Mouse (Mus musculus) embryonic facial prominence, embryonic 10.5 days (tissue): Measurements from ENCODE around the gene Cxcr4. TPM values are rescaled to one million over a fixed set of nuclear protein-coding genes. Genes with fewer than 3 reads are reported as not detected.

Experiments
- DNase-seq: peaks from one replicate; pipeline ENCODE4 v3.0.0-alpha.2; 2017; ENCODE audit warnings: low spot score
- H3K27ac ChIP-seq: fragments of 300-500 bp; sonication (generic); replicated peaks from 2 replicates; pipeline ENCODE4 v1.5.1; 2016; ENCODE audit warnings: mild to moderate bottlenecking
- H3K27me3 ChIP-seq: fragments of 300-500 bp; sonication (generic); replicated peaks from 2 replicates; pipeline ENCODE4 v1.6.1; 2016; ENCODE audit warnings: low read depth, mild to moderate bottlenecking; ENCODE audit not compliant: poor library complexity, severe bottlenecking
- H3K36me3 ChIP-seq: fragments of 300-500 bp; sonication (generic); replicated peaks from 2 replicates; pipeline ENCODE4 v1.6.1; 2016; ENCODE audit warnings: mild to moderate bottlenecking, moderate library complexity
- H3K4me1 ChIP-seq: fragments of 300-500 bp; sonication (generic); 2 replicates; pipeline ENCODE4 v1.6.1; 2016
- H3K4me3 ChIP-seq: fragments of 300-500 bp; sonication (generic); 2 replicates; pipeline ENCODE4 v1.5.1; 2016; ENCODE audit warnings: mild to moderate bottlenecking, moderate library complexity
- H3K9me3 ChIP-seq: fragments of 300-500 bp; sonication (generic); 2 replicates; pipeline ENCODE4 v1.6.1; 2016; ENCODE audit warnings: mild to moderate bottlenecking
- WGBS: fragments of 180-500 bp; shearing (Covaris S2); methylation state at CpG from one replicate; pipeline ENCODE4 v1.1.7; 2016; 5-methylcytosine and 5-hydroxymethylcytosine counted together
- polyA plus RNA-seq: library from polyadenylated mRNA; unstranded; fragments of >200 nt; fragmentation: Nextera tagmentation; extraction: Ambion mirVana; gene quantifications from 2 replicates; pipeline ENCODE4 v1.2.1, GENCODE M21; 2016

Cxcr4 gene
- polyA plus RNA-seq, 1 experiment from 2014 or later: 4.8 TPM

DNA sequence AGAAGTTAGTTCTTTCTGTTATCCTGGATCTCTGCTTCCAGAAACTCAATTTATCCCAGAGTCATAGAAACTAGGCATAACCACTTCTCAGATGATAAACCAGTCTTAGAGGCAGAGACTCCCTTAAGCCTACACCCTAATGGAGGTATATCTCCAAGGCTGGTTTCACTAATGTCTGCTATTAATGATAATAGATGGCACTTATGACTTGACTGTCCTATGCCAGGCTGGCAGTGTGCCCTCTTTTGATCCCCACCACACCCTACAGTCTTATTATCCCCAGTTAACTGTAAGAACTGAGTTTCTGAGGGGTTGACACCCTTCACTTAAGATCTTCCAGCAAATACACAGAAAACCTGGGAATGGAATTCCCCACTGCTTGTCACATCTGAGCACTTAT, 39.5 kb downstream of the Cxcr4 start:
- no peak for DNase-seq
- Histone ChIP-seq H3K36me3 (no peaks in the 10 kb centered on the region), H3K9me3 (no peaks in the 10 kb centered on the region), H3K27ac (no peak overlapping the region), H3K27me3 (no peaks in the 10 kb centered on the region; the same call in 1 of the 2 replicates), H3K4me3 (no peak overlapping the region), H3K4me1 (peaks cover 8% of the 10 kb centered on the region; the same call in 1 of the 2 replicates)

GRCm38 (mm10) chr1:128551743-128552397, 40.2 kb downstream of the Cxcr4 start:
- Histone ChIP-seq H3K9me3 (no peaks in the 10 kb centered on the region), H3K4me3 (no peak overlapping the region), H3K27ac (no peak overlapping the region), H3K27me3 (no peaks in the 10 kb centered on the region; the same call in 1 of the 2 replicates), H3K36me3 (no peaks in the 10 kb centered on the region), H3K4me1 (peaks cover 11% of the 10 kb centered on the region)
- DNase-seq: no peak
- WGBS: 17% methylated on average over 8 of the region's 8 CpGs

GRCm38 (mm10) chr1:128549442-128549841, 42.7 kb downstream of the Cxcr4 start:
- Histone ChIP-seq H3K9me3 (no peaks in the 10 kb centered on the region), H3K36me3 (no peaks in the 10 kb centered on the region), H3K4me3 (no peak overlapping the region), H3K27ac (no peak overlapping the region), H3K27me3 (no peaks in the 10 kb centered on the region; the same call in 1 of the 2 replicates), H3K4me1 (peaks cover 18% of the 10 kb centered on the region)
- DNase-seq: no peak
- WGBS: 47% methylated on average over 5 of the region's 5 CpGs

DNA sequence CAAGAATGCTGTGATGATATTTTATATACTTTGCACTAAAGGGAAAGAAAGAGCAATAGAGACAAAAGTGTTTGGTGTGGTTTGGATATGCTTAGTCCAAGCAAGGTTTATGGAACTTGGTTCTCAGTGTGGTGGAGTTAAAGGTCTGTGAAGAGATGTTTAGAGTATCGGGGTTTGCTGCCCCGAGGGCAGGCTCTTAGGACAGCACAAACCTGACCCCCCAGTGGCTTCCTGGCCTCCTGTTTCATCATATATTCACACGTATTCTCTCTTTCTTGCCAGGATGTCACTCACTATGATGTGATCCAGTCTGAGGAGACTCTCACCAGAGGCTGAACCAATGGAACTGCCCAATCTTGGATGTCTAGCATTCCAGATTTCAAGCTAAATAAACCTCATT, 43.1 kb downstream of the Cxcr4 start:
- Histone ChIP-seq H3K4me3 (no peak overlapping the region), H3K36me3 (no peaks in the 10 kb centered on the region), H3K27ac (no peak overlapping the region), H3K27me3 (no peaks in the 10 kb centered on the region; the same call in 1 of the 2 replicates), H3K4me1 (peaks cover 20% of the 10 kb centered on the region), H3K9me3 (no peaks in the 10 kb centered on the region)
- WGBS: 62% methylated on average over 3 of the region's 3 CpGs
- DNase-seq: no peak

DNA sequence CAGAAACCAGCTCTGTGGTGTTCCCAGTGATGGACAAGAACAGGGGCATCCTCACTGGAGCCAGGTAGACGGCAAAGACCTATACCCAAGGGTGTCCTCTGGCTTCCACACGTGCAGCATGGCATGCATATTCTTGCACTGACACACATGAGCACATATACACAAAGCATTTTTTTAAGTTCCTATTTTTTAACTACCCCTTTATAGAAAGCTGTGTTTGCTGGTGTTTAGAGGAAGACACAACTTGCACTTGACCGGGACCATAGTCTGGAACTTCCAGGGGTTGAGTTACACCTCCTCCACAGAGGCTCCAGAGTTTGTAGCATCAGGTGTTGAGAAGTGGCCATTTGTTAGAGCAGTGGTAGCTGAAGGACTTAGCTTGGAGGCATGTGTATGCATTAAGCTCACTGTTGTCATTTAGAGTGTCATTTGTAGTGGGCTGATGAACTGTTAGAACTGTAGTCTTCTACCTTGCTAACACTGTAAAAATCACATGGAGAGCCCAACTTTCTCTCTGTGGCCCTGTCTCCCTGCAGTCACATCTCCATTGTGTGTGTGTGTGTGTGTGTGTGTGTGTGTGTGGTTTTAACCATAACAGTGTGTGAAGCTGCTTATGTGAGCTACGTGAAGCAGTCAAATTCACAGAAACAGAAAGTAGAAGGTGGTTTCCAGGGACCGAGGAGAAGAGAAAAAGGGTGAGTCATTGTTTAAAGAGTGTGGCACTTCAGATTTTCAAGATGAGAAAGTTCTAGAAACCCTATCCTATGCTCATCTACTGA, 43.7 kb downstream of the Cxcr4 start:
- no peaks in the 10 kb centered on the region for H3K36me3 ChIP-seq
- H3K27ac ChIP-seq: no peak overlapping the region
- H3K9me3 ChIP-seq: no peaks in the 10 kb centered on the region
- DNase-seq: no peak
- WGBS: 88% methylated on average over 5 of the region's 5 CpGs
- no peak overlapping the region for H3K4me3 ChIP-seq
- H3K4me1 ChIP-seq: peaks cover 22% of the 10 kb centered on the region
- no peaks in the 10 kb centered on the region; the same call in 1 of the 2 replicates for H3K27me3 ChIP-seq

DNA sequence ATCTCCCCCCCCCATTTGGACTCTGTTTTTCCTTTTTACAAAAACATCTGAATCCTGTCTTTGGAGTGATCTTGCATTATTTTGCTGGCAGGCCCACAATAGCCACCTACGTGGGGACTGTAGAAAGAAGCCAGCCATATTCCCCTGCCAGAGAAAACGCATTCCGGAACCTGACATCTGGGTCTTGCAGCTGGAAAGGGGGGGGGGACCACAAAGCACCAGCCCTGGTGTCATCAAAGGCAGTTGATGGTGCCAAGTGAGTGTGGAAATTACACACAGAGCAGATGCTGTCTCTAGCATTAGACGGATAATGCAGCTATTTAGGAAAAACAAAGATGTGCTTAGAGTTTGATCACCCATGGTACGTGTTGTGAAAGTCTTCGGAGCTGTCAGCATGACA, 46.4 kb downstream of the Cxcr4 start:
- 82% methylated on average over 6 of the region's 6 CpGs for WGBS
- H3K27me3 ChIP-seq: no peaks in the 10 kb centered on the region; the same call in 1 of the 2 replicates
- no peaks in the 10 kb centered on the region for H3K9me3 ChIP-seq
- H3K27ac ChIP-seq: no peak overlapping the region
- peaks cover 14% of the 10 kb centered on the region; the same call in 1 of the 2 replicates for H3K4me1 ChIP-seq
- DNase-seq: no peak
- H3K36me3 ChIP-seq: no peaks in the 10 kb centered on the region
- no peak overlapping the region for H3K4me3 ChIP-seq

- Histone ChIP-seq H3K27ac (no peak overlapping the region), H3K9me3 (no peaks in the 10 kb centered on the region)
- 90% methylated on average over 2 of the region's 2 CpGs for WGBS
Observed at GRCm38 (mm10) chr1:128543137-128543536, 49.0 kb downstream of the Cxcr4 start.

DNA sequence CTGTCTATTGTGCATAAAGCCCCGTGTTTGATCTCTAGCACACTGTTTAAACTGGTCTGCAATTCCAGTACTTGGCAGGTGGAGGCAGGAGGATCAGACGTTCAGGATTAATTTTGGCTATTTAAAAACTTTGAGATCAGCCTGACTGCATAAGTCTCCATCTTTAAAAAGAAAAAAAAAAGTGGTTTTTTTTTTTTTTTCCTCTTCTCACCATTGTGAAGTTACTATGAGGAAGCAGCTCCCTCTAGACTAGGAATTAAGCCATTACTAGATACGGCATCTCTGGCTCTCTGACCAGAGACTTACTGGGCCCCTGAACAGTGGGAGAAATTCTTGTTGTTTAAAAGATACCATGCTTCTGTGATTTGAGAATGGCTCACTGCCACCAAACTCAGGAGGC, 49.5 kb downstream of the Cxcr4 start:
- H3K4me3 ChIP-seq: no peak overlapping the region
- DNase-seq: no peak

More at GRCm38 (mm10) chr1:128543137-128543536, 49.0 kb downstream of the Cxcr4 start:
- H3K4me1 ChIP-seq: peaks cover 17% of the 10 kb centered on the region; the same call in 1 of the 2 replicates
- no peak for DNase-seq
- no peaks in the 10 kb centered on the region for H3K27me3 ChIP-seq
- H3K4me3 ChIP-seq: no peak overlapping the region
- H3K36me3 ChIP-seq: no peaks in the 10 kb centered on the region

GRCm38 (mm10) chr1:128540213-128540612, 51.9 kb downstream of the Cxcr4 start:
- Histone ChIP-seq H3K27ac (no peak overlapping the region), H3K4me1 (peaks cover 18% of the 10 kb centered on the region; the same call in 1 of the 2 replicates), H3K4me3 (no peak overlapping the region), H3K36me3 (no peaks in the 10 kb centered on the region), H3K9me3 (no peaks in the 10 kb centered on the region), H3K27me3 (no peaks in the 10 kb centered on the region)
- 82% methylated on average over 2 of the region's 2 CpGs for WGBS
- DNase-seq: no peak

More for the DNA sequence above, 49.5 kb downstream of the Cxcr4 start:
- 70% methylated on average over 3 of the region's 3 CpGs for WGBS
- no peaks in the 10 kb centered on the region for H3K36me3 ChIP-seq
- no peaks in the 10 kb centered on the region for H3K27me3 ChIP-seq
- H3K27ac ChIP-seq: no peak overlapping the region
- H3K4me1 ChIP-seq: peaks cover 17% of the 10 kb centered on the region; the same call in 1 of the 2 replicates
- no peaks in the 10 kb centered on the region for H3K9me3 ChIP-seq

- WGBS: 82% methylated on average over 10 of the region's 10 CpGs
- H3K27ac ChIP-seq: no peak overlapping the region
Observed at GRCm38 (mm10) chr1:128539555-128539954, 52.5 kb downstream of the Cxcr4 start.

More at GRCm38 (mm10) chr1:128539555-128539954, 52.5 kb downstream of the Cxcr4 start:
- Histone ChIP-seq H3K4me1 (peaks cover 16% of the 10 kb centered on the region; the same call in 1 of the 2 replicates), H3K36me3 (no peaks in the 10 kb centered on the region), H3K4me3 (no peak overlapping the region), H3K27me3 (no peaks in the 10 kb centered on the region), H3K9me3 (no peaks in the 10 kb centered on the region)
- no peak for DNase-seq
